Comparison of ENCODE assay signal across 8 mouse cellular contexts in genomic region chr4:129542592-129543141, GRCm38 (mm10). TPM values are rescaled to one million over a fixed set of nuclear protein-coding genes. Genes with fewer than 3 reads are reported as not detected.
DNase-seq lines count a peak whose midpoint lies in the region; ATAC-seq and TF ChIP-seq lines count a peak whose summit lies in the region.

Gene Hdac1 (minus strand): TSS chr4:129542713.

- peak within 1 kb of the TSS; percentile 97 for H3K27ac ChIP-seq in MEL (ENCODE audit: control insufficient read depth, low read depth, low read length)
- H3K27ac ChIP-seq in cerebellum, adult 2 months (ENCODE audit: insufficient read depth, low read length) = peak within 1 kb of the TSS; percentile 60
- H3K27ac ChIP-seq in forebrain, postnatal 0 days (ENCODE audit: low read depth, low read length) = peak within 1 kb of the TSS; percentile 69
- H3K27ac ChIP-seq in lung, embryonic 15.5 days = peak within 1 kb of the TSS; percentile 79

- H3K9ac ChIP-seq in MEL (ENCODE audit: control insufficient read depth, low read depth, low read length, poor library complexity, severe bottlenecking) = peak within 1 kb of the TSS; percentile 95
- H3K9ac ChIP-seq in forebrain, postnatal 0 days = peak within 1 kb of the TSS; percentile 64
- H3K9ac ChIP-seq in lung, embryonic 15.5 days = peak within 1 kb of the TSS; percentile 91

- no peak for TF ChIP-seq RAD21 in MEL (IDR thresholded peaks at IDR 0.05; ENCODE audit: low read depth, low read length)

- no peak; a peak in 1 of 4 replicates for TF ChIP-seq EP300 in MEL (IDR thresholded peaks at IDR 0.05; ENCODE audit: low read depth in 1 of 2, low read length in 2 of 2)

- H3K9me3 ChIP-seq in MEL (replicated peaks; ENCODE audit: insufficient read depth, low read length) = no peaks in the 10 kb centered on the region
- H3K9me3 ChIP-seq in forebrain, postnatal 0 days (ENCODE audit: low read length) = no peaks in the 10 kb centered on the region
- no peaks in the 10 kb centered on the region for H3K9me3 ChIP-seq in lung, embryonic 15.5 days

- peak within 1 kb of the TSS; percentile 89 to 93 for H3K4me3 ChIP-seq in MEL (ENCODE audit: control insufficient read depth in 1 of 2, insufficient read depth in 1 of 2, low read depth in 2 of 2, low read length in 2 of 2)
- peak within 1 kb of the TSS; percentile 99 for H3K4me3 ChIP-seq in cerebellum, adult 2 months (replicated peaks; ENCODE audit: insufficient read depth, low read depth, low read length)
- H3K4me3 ChIP-seq in forebrain, postnatal 0 days (ENCODE audit: low read depth, low read length) = peak within 1 kb of the TSS; percentile 80
- peak within 1 kb of the TSS; percentile 96 for H3K4me3 ChIP-seq in lung, embryonic 15.5 days

- no peak for TF ChIP-seq CTCF in MEL (IDR thresholded peaks at IDR 0.05 in 2 of 3, conservative IDR thresholded peaks at IDR 0.05 in 1 of 3; ENCODE audit: control insufficient read depth in 1 of 3, insufficient read depth in 1 of 3, low read depth in 2 of 3, low read length in 3 of 3, poor library complexity in 1 of 3, severe bottlenecking in 1 of 3)
- no peak for TF ChIP-seq CTCF in cerebellum, adult 2 months (IDR thresholded peaks at IDR 0.05; ENCODE audit: borderline replicate concordance, insufficient read depth, low read depth, low read length)
- TF ChIP-seq CTCF in forebrain, postnatal 0 days (IDR thresholded peaks at IDR 0.05; ENCODE audit: low read depth) = peak; percentile 39; the same call in 1 of the 2 replicates

- peaks cover 5 to 20% of the 10 kb centered on the region in 2 experiments for H3K4me1 ChIP-seq in MEL (ENCODE audit: control insufficient read depth in 1 of 2, insufficient read depth in 2 of 2, low read length in 2 of 2)
- H3K4me1 ChIP-seq in cerebellum, adult 2 months (ENCODE audit: control insufficient read depth, insufficient read depth, low read length) = peaks cover 6% of the 10 kb centered on the region
- peaks cover 9% of the 10 kb centered on the region; the same call in 1 of the 2 replicates for H3K4me1 ChIP-seq in forebrain, postnatal 0 days (ENCODE audit: insufficient read depth)
- peaks cover 17% of the 10 kb centered on the region for H3K4me1 ChIP-seq in lung, embryonic 15.5 days

- 1% methylated on average over 45 of the region's 46 CpGs for WGBS in cerebellum, adult 2 months
- WGBS in forebrain, postnatal 0 days = under 1% methylated on average over 45 of the region's 46 CpGs
- WGBS in lung, embryonic 15.5 days = under 1% methylated on average over 34 of the region's 46 CpGs

- H3K36me3 ChIP-seq in MEL (ENCODE audit: control insufficient read depth in 1 of 2, insufficient read depth in 2 of 2, low read length in 2 of 2) = peaks cover 0 to 24% of the 10 kb centered on the region in 2 experiments; a peak in 3 of 4 replicates
- no peaks in the 10 kb centered on the region for H3K36me3 ChIP-seq in forebrain, postnatal 0 days (ENCODE audit: insufficient read depth)
- H3K36me3 ChIP-seq in lung, embryonic 15.5 days = peaks cover 12% of the 10 kb centered on the region

- peak; percentile 99 for ATAC-seq in forebrain, postnatal 0 days
- peak; percentile 100 for ATAC-seq in lung, embryonic 15.5 days (ENCODE audit: borderline replicate concordance, extremely low read depth, low FRiP score, low TSS enrichment)

- DNase-seq in MEL (ENCODE audit: low read depth, low spot score) = peak; percentile 99
- DNase-seq in cerebellum, adult 2 months = peak; percentile 97 to 98
- DNase-seq in forebrain, postnatal 0 days = peak; percentile 96
- peak; percentile 98 for DNase-seq in heart, postnatal 4 days
- peak; percentile 94 for DNase-seq in layer of hippocampus, adult 8-10 months (ENCODE audit: low spot score in 2 of 2)
- peak; percentile 98 for DNase-seq in ovary, adult 18-20 months (ENCODE audit: low spot score)
- peak; percentile 97 for DNase-seq in thymus, postnatal 0 days (ENCODE audit: low spot score)

- TF ChIP-seq POLR2A in MEL (IDR thresholded peaks at IDR 0.05; ENCODE audit: control insufficient read depth in 1 of 2, insufficient read depth in 1 of 2, low read depth in 1 of 2, low read length in 2 of 2, poor library complexity in 1 of 2) = peak; percentile 7 to 78; a peak in 2 of 4 replicates
- TF ChIP-seq POLR2A in cerebellum, adult 2 months (IDR thresholded peaks at IDR 0.05; ENCODE audit: borderline replicate concordance, insufficient read depth, low read length) = peak; percentile 33; the same call in 1 of the 2 replicates

- peak within 1 kb of the TSS; percentile 71 for H3K4me2 ChIP-seq in forebrain, postnatal 0 days (ENCODE audit: low read depth)
- peak within 1 kb of the TSS; percentile 78 for H3K4me2 ChIP-seq in lung, embryonic 15.5 days

- H3K27me3 ChIP-seq in MEL (ENCODE audit: control insufficient read depth in 1 of 2, insufficient read depth in 2 of 2, low read length in 2 of 2) = no peaks in the 10 kb centered on the region
- H3K27me3 ChIP-seq in cerebellum, adult 2 months (ENCODE audit: control insufficient read depth, insufficient read depth, low read length) = no peaks in the 10 kb centered on the region
- H3K27me3 ChIP-seq in forebrain, postnatal 0 days (ENCODE audit: insufficient read depth, low read length) = no peaks in the 10 kb centered on the region
- no peaks in the 10 kb centered on the region for H3K27me3 ChIP-seq in lung, embryonic 15.5 days

- peaks cover 30% of the 10 kb centered on the region for H3K79me2 ChIP-seq in MEL (ENCODE audit: control insufficient read depth, insufficient read depth, low read length, poor library complexity)

TF ChIP-seq in MEL, 35 proteins besides CTCF, POLR2A, EP300 and RAD21:
- TF ChIP-seq JUND (IDR thresholded peaks at IDR 0.05; ENCODE audit: low read depth, low read length) (no peak), TBP (IDR thresholded peaks at IDR 0.05; ENCODE audit: low read depth, low read length) (peak; percentile 44; the same call in 1 of the 2 replicates), NELFE (IDR thresholded peaks at IDR 0.05; ENCODE audit: low read depth, low read length) (peak; percentile 80), ZKSCAN1 (IDR thresholded peaks at IDR 0.05; ENCODE audit: low read depth, low read length) (no peak), ETS1 (IDR thresholded peaks at IDR 0.05; ENCODE audit: low read depth, low read length) (peak; percentile 28; the same call in 1 of the 2 replicates), TAL1 (IDR thresholded peaks at IDR 0.05; ENCODE audit: low read length) (no peak), ZMIZ1 (IDR thresholded peaks at IDR 0.05; ENCODE audit: low read depth, low read length) (peak; percentile 77), MAZ (IDR thresholded peaks at IDR 0.05; ENCODE audit: low read depth, low read length) (peak; percentile 82; the same call in 1 of the 2 replicates), MEF2A (IDR thresholded peaks at IDR 0.05; ENCODE audit: extremely low read depth, insufficient replicate concordance, low read depth, low read length, poor library complexity, severe bottlenecking) (0 out of 2 replicates have a peak, but pooled peaks have one; percentile 56), HCFC1 (IDR thresholded peaks at IDR 0.05; ENCODE audit: low read depth, low read length) (peak; percentile 75), POLR2AphosphoS5 (IDR thresholded peaks at IDR 0.05; ENCODE audit: borderline replicate concordance, low read depth, low read length) (no peak), POLR2AphosphoS2 (IDR thresholded peaks at IDR 0.05; ENCODE audit: low read length) (peak; percentile 71; the same call in 1 of the 2 replicates), SIN3A (IDR thresholded peaks at IDR 0.05; ENCODE audit: low read length) (peak; percentile 55; the same call in 1 of the 2 replicates), NRF1 (IDR thresholded peaks at IDR 0.05; ENCODE audit: insufficient read depth, low read depth, low read length, poor library complexity, severe bottlenecking) (peak; percentile 71), ZNF384 (IDR thresholded peaks at IDR 0.05; ENCODE audit: low read depth, low read length) (0 out of 2 replicates have a peak, but pooled peaks have one; percentile 34), USF2 (IDR thresholded peaks at IDR 0.05; ENCODE audit: borderline replicate concordance in 1 of 2, insufficient read depth in 1 of 2, low read depth in 1 of 2, low read length in 2 of 2) (no peak), UBTF (IDR thresholded peaks at IDR 0.05; ENCODE audit: borderline replicate concordance, insufficient read depth, low read depth, low read length) (no peak), MYC (IDR thresholded peaks at IDR 0.05; ENCODE audit: low read depth, low read length) (no peak), ELF1 (IDR thresholded peaks at IDR 0.05; ENCODE audit: low read depth, low read length) (peak; percentile 76), CHD1 (IDR thresholded peaks at IDR 0.05; ENCODE audit: low read depth, low read length) (peak; percentile 99), BHLHE40 (IDR thresholded peaks at IDR 0.05; ENCODE audit: borderline replicate concordance, low read depth, low read length) (0 out of 2 replicates have a peak, but pooled peaks have one; percentile 21), CHD2 (IDR thresholded peaks at IDR 0.05; ENCODE audit: low read length) (no peak), MYB (IDR thresholded peaks at IDR 0.05; ENCODE audit: low read depth, low read length) (no peak), TCF12 (IDR thresholded peaks at IDR 0.05; ENCODE audit: low read depth, low read length) (peak; percentile 23; the same call in 1 of the 2 replicates)

RNA-seq across cellular contexts. Expression of gene Hdac1, which starts in this region (rescaled TPM):
- total RNA-seq in MEL (2012; rRNA removed) = 38.9 and 47.9 TPM in 2 replicates
- polyA plus RNA-seq in MEL (2012; ENCODE audit: insufficient read depth in 1 of 2, insufficient read length in 2 of 2, low read depth in 1 of 2, low replicate concordance in 2 of 2, missing spikeins in 1 of 2) = 100 to 1,000 TPM; 108 to 185 TPM
- 61.5 and 66.8 TPM in 2 replicates for polyA plus RNA-seq in cerebellum, adult 2 months (2012; rRNA removed)
- total RNA-seq in forebrain, postnatal 0 days (2014; rRNA removed) = 25.6 and 30.8 TPM in 2 replicates
- 47.3 and 50.7 TPM in 2 replicates for polyA plus RNA-seq in forebrain, postnatal 0 days (2015; fragmentation: Nextera tagmentation; extraction: Ambion mirVana)
- total RNA-seq in heart, postnatal 4 days (2021) = 10 to 100 TPM; 45.0 to 46.4 TPM
- total RNA-seq in layer of hippocampus, adult 8-10 months (2022) = 10 to 100 TPM; 37.7 to 48.1 (median 44.5) TPM
- polyA plus RNA-seq in lung, embryonic 15.5 days (2015; fragmentation: Nextera tagmentation; extraction: Ambion mirVana) = 251 and 260 TPM in 2 replicates
- polyA plus RNA-seq in thymus, postnatal 0 days (2015; fragmentation: Nextera tagmentation; extraction: Ambion mirVana) = 310 and 317 TPM in 2 replicates

Comparison
In these comparisons a context has a peak if more than half of its experiments do, and no peak if none do; other contexts are left out.
1. Peak in every context shown above with its lines: DNase-seq, ATAC-seq, H3K4me3 ChIP-seq and H3K27ac ChIP-seq.